Mouse (Mus musculus) hindbrain, embryonic 13.5 days (tissue): Measurements from ENCODE around the gene Pdzk1ip1. TPM values are rescaled to one million over a fixed set of nuclear protein-coding genes. Genes with fewer than 3 reads are reported as not detected.

ENCODE experiments used
- ATAC-seq: fragments of 200-750 bp; cut with Nextera tagmentation; 2 replicates; pipeline ENCODE4 v1.8.0; 2017; ENCODE audit warnings: moderate TSS enrichment; ENCODE audit not compliant: low FRiP score
- H3K27ac ChIP-seq: fragments of 300-500 bp; sonication (generic); 2 replicates; pipeline ENCODE4 v1.5.1; 2015; ENCODE audit warnings: inconsistent platforms, mild to moderate bottlenecking, moderate library complexity
- H3K27me3 ChIP-seq: fragments of 300-500 bp; sonication (generic); 2 replicates; pipeline ENCODE4 v1.6.1; 2015; ENCODE audit warnings: mild to moderate bottlenecking, inconsistent platforms
- H3K36me3 ChIP-seq: fragments of 300-500 bp; sonication (generic); 2 replicates; pipeline ENCODE4 v1.6.1; 2015; ENCODE audit warnings: mild to moderate bottlenecking, inconsistent platforms
- H3K4me1 ChIP-seq: fragments of 300-500 bp; sonication (generic); replicated peaks from 2 replicates; pipeline ENCODE4 v1.6.1; 2015; ENCODE audit warnings: inconsistent platforms
- H3K4me2 ChIP-seq: fragments of 300-500 bp; sonication (generic); 2 replicates; pipeline ENCODE4 v1.6.1; 2015; ENCODE audit warnings: inconsistent platforms, mild to moderate bottlenecking, moderate library complexity
- H3K4me3 ChIP-seq: fragments of 300-500 bp; sonication (generic); 2 replicates; pipeline ENCODE4 v1.5.1; 2015; ENCODE audit warnings: mild to moderate bottlenecking, inconsistent platforms
- H3K9ac ChIP-seq: fragments of 300-500 bp; sonication (generic); 2 replicates; pipeline ENCODE4 v1.6.1; 2015; ENCODE audit warnings: mild to moderate bottlenecking, inconsistent platforms
- H3K9me3 ChIP-seq: fragments of 300-500 bp; sonication (generic); 2 replicates; pipeline ENCODE4 v1.6.1; 2016; ENCODE audit warnings: inconsistent platforms
- WGBS: fragments of 180-500 bp; shearing (Covaris S2); methylation state at CpG from one replicate; pipeline ENCODE4 v1.1.7; 2015; 5-methylcytosine and 5-hydroxymethylcytosine counted together
- polyA plus RNA-seq: library from polyadenylated mRNA; unstranded; fragments of >200 nt; fragmentation: Nextera tagmentation; extraction: Ambion mirVana; gene quantifications from 2 replicates; pipeline ENCODE4 v1.2.1, GENCODE M21; 2015

The Pdzk1ip1 gene
- 5.5 and 10.3 TPM in 2 replicates for polyA plus RNA-seq

GRCm38 (mm10) chr4:115088611-115089338 is at the start of gene Pdzk1ip1:
Pdzk1ip1 (plus strand) TSS chr4:115088708.
- no peak within 1 kb of the TSS for H3K9ac ChIP-seq
- ATAC-seq, result no peak
- H3K27me3 ChIP-seq, result peaks cover 58% of the 10 kb centered on the region
- H3K27ac ChIP-seq, result no peak within 1 kb of the TSS
- H3K4me3 ChIP-seq, result no peak within 1 kb of the TSS
- whole genome bisulfite sequencing, result 28% methylated on average over 11 of the region's 11 CpGs
- no peaks in the 10 kb centered on the region for H3K4me1 ChIP-seq
- H3K9me3 ChIP-seq, result no peaks in the 10 kb centered on the region
- H3K4me2 ChIP-seq, result no peak within 1 kb of the TSS
- no peaks in the 10 kb centered on the region for H3K36me3 ChIP-seq

DNA sequence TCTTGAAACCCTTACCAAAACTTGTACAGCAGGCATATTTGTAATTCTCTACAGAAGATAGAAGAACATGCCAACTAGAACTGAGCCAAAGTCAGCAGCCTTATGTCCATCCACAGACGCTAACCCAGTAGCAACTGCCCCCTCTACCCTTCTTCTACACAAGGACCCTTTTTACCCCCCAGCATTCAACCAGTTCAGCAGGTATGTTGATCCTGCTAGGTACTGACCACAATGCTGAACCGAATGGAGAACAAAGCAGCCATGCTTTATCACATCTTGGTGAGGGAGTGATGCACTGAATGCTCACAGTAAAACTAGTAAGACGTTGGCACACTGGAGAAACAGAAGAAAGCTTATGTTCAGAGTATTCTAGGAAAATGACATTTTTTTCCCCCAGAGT is 42.9 kb upstream of the Pdzk1ip1 start:
- 78% methylated on average over 3 of the region's 3 CpGs for WGBS
- Histone ChIP-seq H3K27ac (no peak overlapping the region), H3K4me1 (no peaks in the 10 kb centered on the region), H3K27me3 (peaks cover 33% of the 10 kb centered on the region), H3K4me2 (no peak overlapping the region), H3K36me3 (no peaks in the 10 kb centered on the region), H3K4me3 (no peak overlapping the region), H3K9ac (no peak overlapping the region), H3K9me3 (no peaks in the 10 kb centered on the region)
- no peak for ATAC-seq

GRCm38 (mm10) chr4:115047750-115048149 is 40.8 kb upstream of the Pdzk1ip1 start:
- WGBS, result 3% methylated on average over 5 of the region's 5 CpGs
- Histone ChIP-seq H3K36me3 (no peaks in the 10 kb centered on the region), H3K27me3 (peaks cover 54% of the 10 kb centered on the region), H3K4me3 (no peak overlapping the region), H3K27ac (no peak overlapping the region), H3K9ac (no peak overlapping the region), H3K4me1 (peaks cover 5% of the 10 kb centered on the region), H3K9me3 (no peaks in the 10 kb centered on the region), H3K4me2 (no peak overlapping the region)
- ATAC-seq, result no peak

- Histone ChIP-seq H3K4me1 (peaks cover 7% of the 10 kb centered on the region), H3K9ac (no peak overlapping the region), H3K27me3 (peaks cover 59% of the 10 kb centered on the region), H3K36me3 (no peaks in the 10 kb centered on the region), H3K9me3 (no peaks in the 10 kb centered on the region), H3K27ac (no peak overlapping the region), H3K4me3 (no peak overlapping the region), H3K4me2 (no peak overlapping the region)
- WGBS, result 76% methylated on average over 8 of the region's 8 CpGs
- no peak for ATAC-seq
These were observed 40.3 kb upstream of the Pdzk1ip1 start for GRCm38 (mm10) chr4:115048190-115048589.

DNA sequence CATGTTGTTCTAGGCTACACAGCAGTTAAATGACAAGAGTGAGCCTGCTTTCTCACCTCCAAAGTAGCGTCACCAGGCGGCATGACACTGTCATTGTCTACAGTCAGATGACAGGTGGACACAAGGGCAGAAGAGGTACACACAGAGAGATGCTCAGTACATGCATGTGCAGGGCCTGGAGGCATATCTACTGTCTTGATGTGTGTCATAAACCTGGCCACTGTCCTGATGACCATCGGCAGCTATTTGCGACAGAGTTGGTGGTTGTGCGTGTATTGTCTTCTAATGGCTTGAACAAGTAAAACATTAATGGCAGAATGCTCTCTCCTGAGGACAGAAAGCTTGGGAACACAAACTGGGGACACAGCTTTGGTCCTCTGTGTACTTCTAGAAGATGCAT is 37.3 kb upstream of the Pdzk1ip1 start:
- H3K4me3 ChIP-seq, result no peak overlapping the region
- H3K27ac ChIP-seq, result no peak overlapping the region
- 66% methylated on average over 5 of the region's 5 CpGs for WGBS
- H3K9ac ChIP-seq, result no peak overlapping the region
- H3K9me3 ChIP-seq, result no peaks in the 10 kb centered on the region
- no peaks in the 10 kb centered on the region for H3K36me3 ChIP-seq
- H3K4me2 ChIP-seq, result no peak overlapping the region
- H3K4me1 ChIP-seq, result peaks cover 7% of the 10 kb centered on the region
- ATAC-seq, result no peak
- peaks cover 88% of the 10 kb centered on the region for H3K27me3 ChIP-seq

- no peak overlapping the region for H3K27ac ChIP-seq
- under 1% methylated on average over 36 of the region's 36 CpGs for whole genome bisulfite sequencing
- H3K27me3 ChIP-seq, result peaks cover 98% of the 10 kb centered on the region
- H3K9ac ChIP-seq, result peak overlapping the region; percentile 20; the same call in 1 of the 2 replicates
- peak; percentile 33; the same call in 1 of the 2 replicates for ATAC-seq
- H3K4me2 ChIP-seq, result peak overlapping the region; percentile 40
- H3K4me3 ChIP-seq, result peak overlapping the region; percentile 26
- peaks cover 15% of the 10 kb centered on the region for H3K4me1 ChIP-seq
- no peaks in the 10 kb centered on the region for H3K9me3 ChIP-seq
- no peaks in the 10 kb centered on the region for H3K36me3 ChIP-seq
These were observed 36.0 kb upstream of the Pdzk1ip1 start for GRCm38 (mm10) chr4:115052343-115053005.

DNA sequence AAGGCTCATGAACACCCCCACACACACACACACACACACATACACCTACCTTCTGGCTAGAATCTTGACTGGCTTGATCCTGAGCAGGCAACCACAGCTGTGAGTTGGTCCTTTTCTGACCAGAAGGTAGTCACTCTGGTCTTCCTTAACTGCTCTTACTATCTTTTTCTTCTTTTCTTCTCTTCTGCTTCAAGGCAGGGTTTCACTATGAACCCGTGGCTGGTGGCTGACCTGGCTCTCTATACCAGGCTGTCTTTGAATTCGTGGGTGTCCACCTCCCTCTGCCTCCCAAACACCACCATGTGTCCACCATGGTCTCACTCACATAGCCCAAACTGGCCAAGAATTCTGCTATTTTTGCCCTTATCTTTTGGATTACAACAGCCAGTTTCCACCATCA is 33.5 kb upstream of the Pdzk1ip1 start:
- no peak overlapping the region for H3K4me2 ChIP-seq
- H3K9me3 ChIP-seq, result no peaks in the 10 kb centered on the region
- 8% methylated on average over 2 of the region's 2 CpGs for WGBS
- H3K4me1 ChIP-seq, result peaks cover 18% of the 10 kb centered on the region
- H3K36me3 ChIP-seq, result no peaks in the 10 kb centered on the region
- ATAC-seq, result no peak
- H3K27ac ChIP-seq, result no peak overlapping the region
- H3K27me3 ChIP-seq, result peaks cover 98% of the 10 kb centered on the region
- no peak overlapping the region for H3K4me3 ChIP-seq
- no peak overlapping the region for H3K9ac ChIP-seq

- Histone ChIP-seq H3K4me3 (peak overlapping the region; percentile 33; the same call in 1 of the 2 replicates), H3K27me3 (peaks cover 98% of the 10 kb centered on the region), H3K9me3 (no peaks in the 10 kb centered on the region), H3K4me2 (no peak overlapping the region; the same call in 1 of the 2 replicates), H3K9ac (no peak overlapping the region), H3K4me1 (peaks cover 18% of the 10 kb centered on the region), H3K36me3 (no peaks in the 10 kb centered on the region), H3K27ac (peak overlapping the region; percentile 81)
- WGBS, result 23% methylated on average over 3 of the region's 3 CpGs
- ATAC-seq, result no peak
These were observed 32.8 kb upstream of the Pdzk1ip1 start for GRCm38 (mm10) chr4:115055691-115056090.

DNA sequence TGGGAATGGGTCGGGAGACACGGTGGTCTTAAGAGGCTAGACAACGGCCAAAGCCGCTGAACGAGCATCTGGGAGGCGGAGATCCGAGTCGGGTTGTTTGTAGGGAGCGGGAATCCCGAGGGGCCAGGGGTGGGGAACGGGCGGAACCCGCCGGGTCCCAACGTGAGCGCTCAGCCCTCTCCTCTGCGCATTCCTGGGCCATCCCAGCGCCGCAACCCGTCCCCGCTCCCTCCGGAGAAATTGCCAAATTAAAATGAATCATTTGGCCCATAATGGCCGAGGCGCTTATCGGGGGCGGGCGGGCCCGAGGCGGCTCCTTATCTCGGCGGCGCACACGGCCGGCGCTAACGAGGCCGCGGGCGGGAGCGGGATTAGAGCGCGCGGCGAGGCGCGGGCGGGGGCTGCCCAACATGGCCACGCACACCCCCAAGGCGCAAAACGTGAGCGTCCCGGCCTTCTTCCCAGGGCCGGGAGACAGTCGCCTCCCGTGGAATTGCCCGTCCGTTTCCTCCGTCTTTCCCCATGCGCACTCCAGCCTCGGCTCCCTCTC is 32.1 kb upstream of the Pdzk1ip1 start, which contains the start of gene Tal1:
TSS of gene Tal1 (plus strand) at position 56 of the 550 bp plus-strand sequence.
- peaks cover 18% of the 10 kb centered on the region for H3K4me1 ChIP-seq
- peak within 1 kb of the TSS; percentile 48 for H3K4me2 ChIP-seq
- peak within 1 kb of the TSS; percentile 33 for H3K4me3 ChIP-seq
- peak; percentile 53 for ATAC-seq
- H3K27ac ChIP-seq, result peak within 1 kb of the TSS; percentile 81
- H3K27me3 ChIP-seq, result peaks cover 98% of the 10 kb centered on the region
- H3K9me3 ChIP-seq, result no peaks in the 10 kb centered on the region
- no peaks in the 10 kb centered on the region for H3K36me3 ChIP-seq
- WGBS, result under 1% methylated on average over 50 of the region's 60 CpGs
- peak within 1 kb of the TSS; percentile 65 for H3K9ac ChIP-seq

DNA sequence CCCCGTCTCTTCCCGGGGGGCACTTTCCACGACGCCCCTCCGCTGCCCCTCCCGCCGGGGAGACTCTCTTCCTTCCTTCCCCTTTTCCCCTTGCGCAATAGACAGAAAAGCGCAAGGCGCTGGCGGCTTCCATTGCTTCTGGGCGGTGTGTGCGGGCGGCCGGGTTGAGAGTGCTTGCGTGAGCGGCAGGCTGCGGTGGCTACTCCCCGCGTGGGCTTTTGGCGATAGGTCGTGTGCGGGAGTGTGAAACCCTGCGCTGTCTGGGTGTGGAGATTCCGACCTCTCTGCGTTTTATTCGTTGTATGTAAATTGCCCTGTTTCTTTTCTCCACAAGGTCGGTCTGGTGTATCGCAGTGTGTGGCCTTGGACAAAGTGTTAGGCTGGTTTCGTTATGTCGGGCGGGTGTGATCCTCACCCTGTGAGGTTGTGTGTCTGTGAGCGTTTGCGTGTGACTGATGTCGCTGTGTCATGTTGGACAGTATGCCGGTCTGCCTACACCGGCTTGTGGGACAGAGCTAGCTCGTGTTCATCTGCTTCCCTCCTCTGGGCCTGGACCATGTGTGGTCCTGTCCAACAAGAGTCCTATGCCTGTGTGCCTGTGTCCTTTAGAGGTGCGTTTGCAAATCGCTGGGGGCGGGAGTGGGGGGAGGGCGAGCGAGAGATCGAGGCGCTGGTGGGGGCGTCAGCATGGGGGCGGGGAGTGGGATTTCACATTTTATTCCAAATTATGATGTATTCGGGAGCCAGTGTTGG is 31.4 kb upstream of the Pdzk1ip1 start:
- WGBS, result under 1% methylated on average over 48 of the region's 48 CpGs
- H3K36me3 ChIP-seq, result no peaks in the 10 kb centered on the region
- H3K4me1 ChIP-seq, result peaks cover 18% of the 10 kb centered on the region
- peak overlapping the region; percentile 33 for H3K4me3 ChIP-seq
- peak overlapping the region; percentile 48 for H3K4me2 ChIP-seq
- H3K27ac ChIP-seq, result peak overlapping the region; percentile 81
- H3K9ac ChIP-seq, result peak overlapping the region; percentile 65
- H3K9me3 ChIP-seq, result no peaks in the 10 kb centered on the region
- H3K27me3 ChIP-seq, result peaks cover 98% of the 10 kb centered on the region
- peak; percentile 68 for ATAC-seq

GRCm38 (mm10) chr4:115057674-115058316 is 30.7 kb upstream of the Pdzk1ip1 start:
- Histone ChIP-seq H3K9ac (peak overlapping the region; percentile 65), H3K36me3 (no peaks in the 10 kb centered on the region), H3K4me1 (peaks cover 18% of the 10 kb centered on the region), H3K27ac (peak overlapping the region; percentile 81), H3K4me2 (peak overlapping the region; percentile 23), H3K9me3 (no peaks in the 10 kb centered on the region), H3K27me3 (peaks cover 98% of the 10 kb centered on the region), H3K4me3 (peak overlapping the region; percentile 33)
- ATAC-seq, result no peak
- WGBS, result 2% methylated on average over 33 of the region's 33 CpGs
